Mouse (Mus musculus) gastrocnemius, postnatal 14 days (tissue): ENCODE measurements at regions not wholly inside any gene's neighbourhood (a gene's known extent, or its start where the extent isn't known, plus 50 kb on each side); places are given as distances from the start of the nearest gene placed in this dataset.

Experiments
- DNase-seq: peaks from one replicate; pipeline ENCODE4 v3.0.0; 2021; ENCODE audit warnings: mixed read lengths
- intact Hi-C: fragments of 180-260 bp; cut with DNase I; formaldehyde crosslinking; loops from one replicate; pipeline ENCODE4 v1.15.1; 2025; ENCODE audit warnings: low total_unique reads

- intact Hi-C loops = no loop called here
- no peak for DNase-seq
These were observed 53.2 kb downstream of the Gas1 start for GRCm38 (mm10) chr13:60123964-60124363.

- no peak for DNase-seq
- intact Hi-C loops = no loop called here
These were observed 54.0 kb downstream of the Gas1 start for GRCm38 (mm10) chr13:60123174-60123587.

GRCm38 (mm10) chr13:60122341-60123173 lies 54.6 kb downstream of the Gas1 start:
- intact Hi-C loops = no loop called here
- DNase-seq = no peak

- DNase-seq = no peak
- intact Hi-C loops = no loop called here
These were observed 65.7 kb downstream of the Gas1 start for GRCm38 (mm10) chr13:60111465-60111864.

- intact Hi-C loops = no loop called here
These were observed 66.9 kb downstream of the Gas1 start for GRCm38 (mm10) chr13:60110079-60110846.

GRCm38 (mm10) chr13:60105286-60105685 lies 71.9 kb downstream of the Gas1 start:
- intact Hi-C loops = no loop called here
- DNase-seq = peak; percentile 13

More at GRCm38 (mm10) chr13:60110079-60110846, 66.9 kb downstream of the Gas1 start:
- DNase-seq = peak; percentile 77

- intact Hi-C loops = no loop called here
- DNase-seq = no peak
These were observed 75.5 kb downstream of the Gas1 start for GRCm38 (mm10) chr13:60101651-60102050.

- intact Hi-C loops = no loop called here
- DNase-seq = no peak
These were observed 76.7 kb downstream of the Gas1 start for GRCm38 (mm10) chr13:60100130-60101112.

GRCm38 (mm10) chr13:60099469-60100129 lies 77.6 kb downstream of the Gas1 start:
- DNase-seq = no peak
- intact Hi-C loops = loop anchor here (10.0 kb wide), 1 partner anchor 65 kb away; no protein-coding TSS in a partner anchor

GRCm38 (mm10) chr13:60098394-60098793 lies 78.8 kb downstream of the Gas1 start:
- intact Hi-C loops = loop anchor here (10.0 kb wide), 1 partner anchor 66 kb away; no protein-coding TSS in a partner anchor
- DNase-seq = no peak

GRCm38 (mm10) chr13:60097776-60098175 lies 79.4 kb downstream of the Gas1 start:
- intact Hi-C loops = loop anchor here (10.0 kb wide), 1 partner anchor 67 kb away; no protein-coding TSS in a partner anchor

GRCm38 (mm10) chr13:60086657-60087056 lies 90.5 kb downstream of the Gas1 start:
- peak; percentile 70 for DNase-seq
- intact Hi-C loops = no loop called here

More at GRCm38 (mm10) chr13:60097776-60098175, 79.4 kb downstream of the Gas1 start:
- no peak for DNase-seq

- intact Hi-C loops = no loop called here
- DNase-seq = peak; percentile 59
These were observed 92.2 kb downstream of the Gas1 start for GRCm38 (mm10) chr13:60084975-60085374.

GRCm38 (mm10) chr13:60084290-60084689 lies 92.9 kb downstream of the Gas1 start:
- DNase-seq = no peak
- intact Hi-C loops = no loop called here

GRCm38 (mm10) chr13:60080113-60080512 lies 97.1 kb downstream of the Gas1 start:
- intact Hi-C loops = no loop called here
- no peak for DNase-seq

- DNase-seq = peak; percentile 70
- intact Hi-C loops = no loop called here
These were observed 98.7 kb downstream of the Gas1 start for GRCm38 (mm10) chr13:60078331-60079050.

GRCm38 (mm10) chr13:60076147-60076800 lies 100.9 kb downstream of the Gas1 start:
- DNase-seq = peak; percentile 18
- intact Hi-C loops = no loop called here

- DNase-seq = peak; percentile 80
- intact Hi-C loops = no loop called here
These were observed 105.6 kb downstream of the Gas1 start for GRCm38 (mm10) chr13:60071595-60071994.
